Mouse (Mus musculus): ENCODE data around the gene Dync1li1. TPM values are rescaled to one million over a fixed set of nuclear protein-coding genes. Genes with fewer than 3 reads are reported as not detected.
"Not testable (repeated sequence)": the region's sequence is repeated elsewhere in the genome, so short reads cannot be mapped to it uniquely, and the experiment has no call there.

Gene Dync1li1
- total and polyA plus RNA-seq, 3 experiments = 11.7 to 42.6 (median 42.1) TPM

GRCm38 (mm10) chr9:114673626-114674025 is 15.0 kb upstream of the Dync1li1 start:
- DNase-seq = no peak

DNA sequence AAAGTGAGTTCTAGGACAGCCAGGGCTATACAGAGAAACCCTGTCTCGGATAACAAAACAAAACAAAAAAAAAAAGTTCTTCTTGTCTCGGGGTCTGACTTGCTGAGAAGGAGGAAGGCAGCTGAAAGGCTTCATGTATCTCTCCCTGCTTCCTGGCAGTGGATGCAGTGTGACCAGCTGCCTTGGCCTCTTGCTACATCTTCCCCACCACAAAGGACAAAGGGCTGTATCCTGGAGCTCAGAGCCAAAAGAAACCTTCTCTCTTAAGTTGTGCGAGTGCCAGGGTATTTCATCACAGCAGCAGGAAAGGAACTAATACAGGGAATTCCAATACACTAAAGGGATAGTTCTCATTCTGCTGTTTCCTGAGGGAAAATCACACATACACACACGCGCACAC is 10.0 kb upstream of the Dync1li1 start:
- DNase-seq = no peak

DNA sequence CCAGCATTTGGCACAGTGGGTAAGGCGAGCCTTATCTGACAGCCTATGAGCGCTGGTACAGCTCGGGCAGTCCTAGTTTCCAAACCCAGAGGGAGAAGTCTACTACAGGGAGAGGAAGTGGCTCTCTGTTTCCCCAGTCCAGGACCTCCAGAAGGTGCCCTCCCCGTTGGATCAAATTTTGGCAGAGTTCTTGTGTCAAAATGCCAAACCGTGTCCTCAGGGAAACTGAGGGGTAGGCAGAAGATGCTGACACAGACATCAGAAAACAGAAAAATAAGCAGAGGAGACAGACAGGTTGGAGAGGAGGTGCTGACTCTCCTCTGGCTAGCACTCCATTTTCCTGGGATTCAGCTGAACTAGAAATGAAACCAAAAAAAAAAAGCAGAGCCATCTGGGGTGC is 8.6 kb upstream of the Dync1li1 start:
- no peak for DNase-seq

DNA sequence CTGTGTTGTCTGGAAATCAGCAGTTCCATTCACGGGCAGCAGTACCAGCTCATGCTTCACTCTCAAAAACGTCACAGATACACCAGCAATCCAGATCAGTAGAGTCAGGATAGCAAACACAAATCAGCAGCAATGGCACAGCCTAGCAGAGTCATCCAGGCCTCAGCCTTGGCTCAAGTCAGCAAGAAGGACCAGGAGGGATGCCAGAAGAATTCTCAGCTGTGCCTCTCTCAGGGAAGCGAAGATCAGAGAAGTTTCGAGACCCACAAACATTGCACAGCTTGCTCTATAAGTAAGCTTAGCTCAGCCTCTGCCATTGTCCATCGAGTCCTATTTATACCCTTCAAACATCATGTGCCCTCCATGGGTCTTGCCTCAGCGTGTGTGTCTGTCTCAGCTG is 8.1 kb upstream of the Dync1li1 start:
- DNase-seq = no peak

- no peak for DNase-seq
These were observed 6.4 kb upstream of the Dync1li1 start for GRCm38 (mm10) chr9:114682193-114682592.

DNA sequence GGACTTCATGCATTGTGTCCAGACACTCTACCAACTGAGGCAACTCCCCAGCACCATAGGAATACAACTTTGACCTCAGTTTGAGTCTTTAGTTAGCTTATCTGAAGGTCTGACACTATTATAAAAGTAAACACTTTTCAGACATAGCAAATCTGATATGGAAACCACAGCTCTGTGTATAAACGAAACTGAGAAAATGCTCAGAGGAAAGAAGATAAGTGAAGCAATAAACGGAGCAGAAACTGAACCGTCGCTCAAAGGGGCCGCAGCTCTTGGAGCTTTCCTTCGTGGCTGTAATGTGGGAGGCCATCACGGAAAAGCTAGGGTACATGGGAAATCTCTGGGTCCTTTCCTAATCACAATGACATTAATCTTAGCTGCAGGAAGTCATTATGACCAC is 2.3 kb upstream of the Dync1li1 start:
- no peak for DNase-seq

GRCm38 (mm10) chr9:114687639-114688038 is 951 bp upstream of the Dync1li1 start:
- DNase-seq = no peak

DNA sequence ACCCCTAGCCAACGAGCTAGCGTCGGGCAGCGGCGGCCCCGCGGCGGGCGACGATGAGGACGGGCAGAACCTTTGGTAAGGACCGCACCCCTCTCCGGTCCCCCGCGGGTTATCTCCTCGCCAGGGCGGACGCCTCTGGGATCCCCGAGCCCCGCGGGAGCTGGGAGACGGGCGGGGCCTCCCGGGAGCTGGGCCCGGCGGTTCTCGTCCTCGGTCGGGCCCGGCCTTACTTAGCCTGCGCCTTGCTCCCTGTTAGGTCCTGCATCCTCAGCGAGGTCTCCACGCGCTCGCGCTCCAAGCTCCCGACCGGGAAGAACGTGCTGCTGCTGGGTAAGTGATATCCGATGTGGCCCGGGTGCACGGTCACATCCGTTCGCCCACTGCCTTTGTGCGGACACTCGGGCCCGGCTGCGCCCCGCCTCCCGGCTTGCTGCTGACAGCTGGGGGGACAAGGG is 390 bp downstream of the Dync1li1 start:
- DNase-seq = no peak

- peak; percentile 43 for DNase-seq
These were observed 1.6 kb downstream of the Dync1li1 start for GRCm38 (mm10) chr9:114690119-114690601.

GRCm38 (mm10) chr9:114691112-114691511 is 2.5 kb downstream of the Dync1li1 start:
- DNase-seq = no peak

- DNase-seq = not testable (repeated sequence)
These were observed 7.1 kb downstream of the Dync1li1 start for GRCm38 (mm10) chr9:114695662-114696061.

- no peak for DNase-seq
These were observed 8.5 kb downstream of the Dync1li1 start for GRCm38 (mm10) chr9:114697072-114697471.

DNA sequence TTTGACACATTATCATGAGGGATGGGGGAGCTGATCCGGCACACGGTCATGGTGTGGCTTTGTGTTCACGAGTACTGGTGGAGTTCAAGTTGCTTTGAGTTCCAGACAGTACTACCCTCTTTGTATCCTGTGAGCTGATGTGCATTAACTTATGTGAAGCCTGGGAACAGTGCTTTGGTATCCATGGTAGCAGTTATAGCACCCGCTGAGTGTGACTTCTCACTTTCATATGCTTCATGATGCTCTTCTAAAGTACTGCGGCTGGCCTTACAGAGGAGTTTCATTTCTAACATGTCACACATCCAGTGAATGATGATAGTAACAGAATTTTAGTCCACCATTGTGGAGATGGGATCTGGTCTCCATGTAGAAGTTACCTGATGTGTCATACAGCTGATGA is 9.3 kb downstream of the Dync1li1 start:
- DNase-seq = no peak

DNA sequence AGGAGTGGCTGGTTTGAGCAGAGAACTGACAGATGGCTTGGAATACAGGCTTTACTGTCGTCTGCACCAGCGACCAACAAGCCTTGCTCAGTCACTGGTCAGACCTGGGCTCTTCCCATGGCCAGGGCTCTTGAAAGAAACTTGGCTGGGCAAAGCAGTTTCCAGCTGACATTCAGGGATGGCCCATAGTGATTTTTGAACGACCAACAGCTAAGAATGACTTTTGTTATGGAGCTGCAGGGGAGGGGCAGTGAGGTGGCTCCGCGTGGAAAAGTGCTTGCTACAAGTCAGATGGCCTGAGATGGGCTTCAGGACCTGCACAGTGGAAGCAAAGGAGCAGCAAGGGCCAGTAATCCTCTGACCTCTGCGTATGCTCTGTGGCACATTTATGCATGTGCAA is 10.7 kb downstream of the Dync1li1 start:
- DNase-seq = no peak

DNA sequence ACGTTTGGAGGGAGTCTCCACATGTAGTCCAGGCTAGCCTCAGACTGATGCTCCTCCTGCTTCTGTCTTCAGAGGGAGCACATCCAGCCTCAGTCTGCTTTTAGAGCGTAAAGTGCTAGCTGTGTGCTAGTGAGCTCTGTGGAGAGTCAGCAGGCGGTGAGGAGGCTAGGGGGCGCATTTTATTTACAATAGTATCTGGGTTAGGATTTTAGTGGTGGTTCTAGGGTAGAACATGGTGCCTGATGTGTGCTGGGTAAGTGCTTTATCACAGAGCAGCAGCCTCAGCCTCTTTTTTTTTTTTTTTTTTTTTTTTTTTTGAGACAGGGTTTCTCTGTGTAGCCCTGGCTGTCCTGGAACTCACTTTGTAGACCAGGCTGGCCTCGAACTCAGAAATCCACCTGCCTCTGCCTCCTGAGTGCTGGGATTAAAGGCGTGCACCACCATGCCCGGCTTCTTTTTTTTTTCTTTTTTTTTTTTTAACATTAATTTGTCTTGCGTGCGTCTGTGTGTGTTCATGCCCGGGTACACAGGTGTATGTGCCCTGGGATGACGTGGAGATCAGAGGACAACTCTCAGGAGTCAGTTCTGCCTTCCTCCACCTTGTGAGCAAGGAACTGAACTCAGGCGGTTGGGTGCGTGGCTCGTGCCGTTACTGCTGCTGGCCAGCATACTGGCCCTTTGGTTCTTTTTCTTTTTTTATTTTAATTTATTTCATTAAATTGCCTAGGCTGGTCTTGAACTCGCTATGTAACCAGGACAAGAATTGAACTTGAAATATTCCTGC is 11.5 kb downstream of the Dync1li1 start:
- DNase-seq = no peak

DNA sequence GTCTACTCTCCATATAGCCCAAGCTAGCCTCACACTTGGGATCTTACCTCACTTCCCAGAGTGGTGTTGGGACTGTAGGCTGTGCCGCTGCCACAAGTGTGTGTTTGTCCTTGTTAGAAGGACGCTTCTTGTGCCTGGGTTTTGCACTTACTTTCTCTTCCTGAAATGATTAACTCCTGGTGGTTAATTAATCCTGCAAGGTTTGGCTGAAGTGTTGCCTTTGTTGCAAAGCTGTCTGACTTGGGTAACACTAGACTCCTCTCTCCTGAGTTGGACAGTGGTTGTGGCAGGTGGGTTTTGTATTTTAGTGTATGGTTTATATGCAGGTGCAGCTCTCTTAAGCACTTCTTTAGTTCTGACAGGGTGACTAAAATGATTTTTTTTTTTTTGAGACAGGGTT is 12.4 kb downstream of the Dync1li1 start:
- no peak for DNase-seq

DNA sequence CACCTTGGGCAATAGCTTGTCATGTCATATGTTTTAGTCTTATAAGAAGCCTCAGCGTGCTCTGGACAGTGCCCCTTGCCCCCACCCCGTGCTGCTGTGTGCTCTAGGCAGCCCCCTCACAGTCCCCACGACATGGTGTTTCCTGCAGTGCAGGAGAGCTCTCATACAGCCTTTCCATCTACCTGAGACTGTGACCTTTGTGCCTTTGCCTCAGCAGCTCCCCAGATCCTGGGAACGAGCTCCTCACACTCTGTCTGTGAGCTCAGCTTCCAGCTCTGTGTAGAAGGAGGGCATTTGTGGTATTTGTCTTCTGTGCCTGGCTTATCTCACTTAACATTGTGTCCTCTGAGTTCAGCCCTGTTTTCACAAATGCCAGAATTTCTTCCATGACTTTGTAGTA is 13.3 kb downstream of the Dync1li1 start:
- DNase-seq = no peak

- DNase-seq = no peak
These were observed 19.2 kb downstream of the Dync1li1 start for GRCm38 (mm10) chr9:114707805-114708204.

GRCm38 (mm10) chr9:114710345-114710744 is 21.8 kb downstream of the Dync1li1 start:
- no peak for DNase-seq

DNA sequence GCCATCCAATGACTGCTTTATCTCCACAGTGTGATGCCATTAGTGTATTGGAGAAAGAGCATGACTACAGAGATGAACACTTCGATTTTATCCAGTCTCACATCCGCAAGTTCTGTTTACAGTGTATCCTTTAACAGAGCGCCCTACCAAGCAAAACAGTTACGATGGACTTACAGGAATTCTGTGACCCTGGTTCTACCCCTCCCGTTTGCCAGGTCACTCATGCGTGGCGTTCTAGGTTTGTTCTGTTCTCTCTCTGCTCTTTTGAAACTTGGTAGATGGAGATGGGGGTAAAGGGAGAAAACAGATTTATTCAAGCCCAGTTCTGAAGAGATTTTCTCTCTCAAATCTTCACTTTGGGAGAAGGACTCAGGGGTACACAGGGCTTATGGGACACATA is 24.9 kb downstream of the Dync1li1 start:
- no peak for DNase-seq

GRCm38 (mm10) chr9:114716677-114717331 is 28.2 kb downstream of the Dync1li1 start:
- DNase-seq = no peak

GRCm38 (mm10) chr9:114727315-114727714 is 38.7 kb downstream of the Dync1li1 start:
- DNase-seq = peak; percentile 33

- not testable (repeated sequence) for DNase-seq
These were observed 39.8 kb downstream of the Dync1li1 start for GRCm38 (mm10) chr9:114728432-114728831.
